Mouse (Mus musculus) small intestine, adult 2 months (tissue): ENCODE results near the gene Fam193b.

Source experiments
- CTCF ChIP-seq: fragments of 200-500 bp; IDR thresholded peaks from 2 replicates; pipeline ENCODE4 v1.5.1; 2012; ENCODE audit warnings: low read depth, mild to moderate bottlenecking, control low read depth, inconsistent platforms, low read length, moderate library complexity, mixed read lengths; ENCODE audit not compliant: insufficient replicate concordance, insufficient read length; ENCODE audit errors: extremely low read depth
- POLR2A ChIP-seq: fragments of 200-500 bp; IDR thresholded peaks from 2 replicates; pipeline ENCODE4 v1.6.1; 2012; ENCODE audit warnings: low read depth, mild to moderate bottlenecking, control low read depth, inconsistent platforms, low read length, moderate library complexity

DNA sequence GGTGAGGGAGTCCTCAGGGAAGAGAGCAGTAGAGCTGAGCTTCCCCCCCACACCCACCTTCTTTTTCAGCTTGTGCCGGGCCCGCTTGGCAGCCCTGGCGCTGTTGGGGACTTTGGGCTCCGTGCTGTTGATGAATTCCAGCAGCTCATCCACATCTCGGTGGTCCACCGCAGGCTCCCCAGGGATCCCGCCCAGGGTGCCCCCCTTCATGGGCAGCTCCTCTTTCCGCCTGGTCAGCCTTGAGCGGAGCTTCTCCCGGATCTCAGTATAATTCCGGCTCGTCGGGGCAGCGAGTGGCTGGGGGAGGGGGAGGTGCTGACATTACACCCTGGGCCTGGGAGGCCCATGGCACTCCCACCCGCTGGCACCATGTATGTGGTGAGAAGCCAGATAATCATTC lies 21.9 kb downstream of the Fam193b start:
- TF ChIP-seq POLR2A = no peak
- TF ChIP-seq CTCF = no peak
